Mouse (Mus musculus) forebrain, embryonic 13.5 days (tissue): ENCODE measurements around the gene Cilp. TPM values are rescaled to one million over a fixed set of nuclear protein-coding genes. Genes with fewer than 3 reads are reported as not detected.

Source experiments
- polyA plus RNA-seq: library from polyadenylated mRNA; unstranded; fragments of >200 nt; fragmentation: Nextera tagmentation; extraction: Ambion mirVana; gene quantifications from 2 replicates; pipeline ENCODE4 v1.2.1, GENCODE M21; 2015

Cilp gene
- polyA plus RNA-seq, 1 experiment from 2014 or later: 0.28 TPM

Other genes starting within 250 kb of the Cilp start
- gene Hacd3, start 243.5 kb upstream of the Cilp start, polyA plus RNA-seq: 151 and 159 TPM in 2 replicates
- gene Dpp8, start 232.8 kb upstream of the Cilp start, polyA plus RNA-seq: 34.9 and 41.2 TPM in 2 replicates
- gene Igdcc4, start 163.7 kb upstream of the Cilp start, polyA plus RNA-seq: 10.5 and 10.8 TPM in 2 replicates
- 13.2 and 16.0 TPM in 2 replicates for gene Igdcc3, start 124.0 kb upstream of the Cilp start, polyA plus RNA-seq
- gene Parp16, start 69.8 kb upstream of the Cilp start, polyA plus RNA-seq: 5.1 and 6.1 TPM in 2 replicates
- gene Clpx, start 29.1 kb downstream of the Cilp start, polyA plus RNA-seq: 44.4 and 44.5 TPM in 2 replicates
- 8.3 and 8.5 TPM in 2 replicates for gene Pdcd7, start 80.9 kb downstream of the Cilp start, polyA plus RNA-seq
- gene Ubap1l, start 95.9 kb downstream of the Cilp start, polyA plus RNA-seq: 0.30 and 0.58 TPM in 2 replicates
- 0.50 and 0.70 TPM in 2 replicates for gene Kbtbd13, start 126.5 kb downstream of the Cilp start, polyA plus RNA-seq
- gene Rasl12, start 133.3 kb downstream of the Cilp start, polyA plus RNA-seq: 6.3 and 6.5 TPM in 2 replicates
- gene Slc51b, start 157.8 kb downstream of the Cilp start, polyA plus RNA-seq: not detected in 2 replicates
- 20.9 and 21.2 TPM in 2 replicates for gene Mtfmt, start 170.6 kb downstream of the Cilp start, polyA plus RNA-seq
- 129 and 134 TPM in 2 replicates for gene Spg21, start 195.8 kb downstream of the Cilp start, polyA plus RNA-seq